In genomic region chr17:38124199-38124598, GRCm38 (mm10) we compare ENCODE assay signal across 25 mouse cellular contexts. TPM values are rescaled to one million over a fixed set of nuclear protein-coding genes. Genes with fewer than 3 reads are reported as not detected.
"Had no signal": no experiment of that assay in that cellular context is flagged by ENCODE, and none has a peak within 500 bp of the region (broad histone marks: within the 10 kb centered on the region; RNA-seq: fewer than 3 reads in every experiment).

No protein-coding gene starts in this region.

RNA-seq across cellular contexts. Expression of gene Olfr132, which starts 10.1 kb away (rescaled TPM):
- polyA plus RNA-seq: heart, embryonic 12.5 days; heart, embryonic 13.5 days; heart, embryonic 14.5 days; heart, embryonic 15.5 days; heart, embryonic 16.5 days; heart, postnatal 0 days; hindbrain, embryonic 10.5 days; hindbrain, embryonic 11.5 days; hindbrain, embryonic 12.5 days; hindbrain, embryonic 13.5 days; hindbrain, embryonic 14.5 days; hindbrain, embryonic 15.5 days; hindbrain, embryonic 16.5 days; hindbrain, postnatal 0 days; inflammation-experienced regulatory T-cells, adult 6 months; intestine, embryonic 14.5 days; intestine, embryonic 15.5 days; intestine, embryonic 16.5 days; intestine, postnatal 0 days; kidney, adult 2 months; kidney, embryonic 14.5 days; kidney, embryonic 15.5 days; kidney, embryonic 16.5 days; kidney, postnatal 0 days; large intestine, adult 2 months had no signal

RNA-seq across cellular contexts. Expression of gene Olfr133, which starts 20.9 kb away (rescaled TPM):
- polyA plus RNA-seq: heart, embryonic 12.5 days; heart, embryonic 13.5 days; heart, embryonic 14.5 days; heart, embryonic 15.5 days; heart, embryonic 16.5 days; heart, postnatal 0 days; hindbrain, embryonic 10.5 days; hindbrain, embryonic 11.5 days; hindbrain, embryonic 12.5 days; hindbrain, embryonic 13.5 days; hindbrain, embryonic 14.5 days; hindbrain, embryonic 15.5 days; hindbrain, embryonic 16.5 days; hindbrain, postnatal 0 days; inflammation-experienced regulatory T-cells, adult 6 months; intestine, embryonic 14.5 days; intestine, embryonic 15.5 days; intestine, embryonic 16.5 days; intestine, postnatal 0 days; kidney, adult 2 months; kidney, embryonic 14.5 days; kidney, embryonic 15.5 days; kidney, embryonic 16.5 days; kidney, postnatal 0 days; large intestine, adult 2 months had no signal

RNA-seq across cellular contexts. Expression of gene Olfr131, which starts 35.7 kb away (rescaled TPM):
- polyA plus RNA-seq: heart, embryonic 12.5 days; heart, embryonic 13.5 days; heart, embryonic 14.5 days; heart, embryonic 15.5 days; heart, embryonic 16.5 days; heart, postnatal 0 days; hindbrain, embryonic 10.5 days; hindbrain, embryonic 11.5 days; hindbrain, embryonic 12.5 days; hindbrain, embryonic 13.5 days; hindbrain, embryonic 14.5 days; hindbrain, embryonic 15.5 days; hindbrain, embryonic 16.5 days; hindbrain, postnatal 0 days; inflammation-experienced regulatory T-cells, adult 6 months; intestine, embryonic 14.5 days; intestine, embryonic 15.5 days; intestine, embryonic 16.5 days; intestine, postnatal 0 days; kidney, adult 2 months; kidney, embryonic 14.5 days; kidney, embryonic 15.5 days; kidney, embryonic 16.5 days; kidney, postnatal 0 days; large intestine, adult 2 months had no signal

RNA-seq across cellular contexts. Expression of gene Olfr134, which starts 47.0 kb away (rescaled TPM):
- polyA plus RNA-seq: heart, embryonic 12.5 days; heart, embryonic 13.5 days; heart, embryonic 14.5 days; heart, embryonic 15.5 days; heart, embryonic 16.5 days; heart, postnatal 0 days; hindbrain, embryonic 10.5 days; hindbrain, embryonic 11.5 days; hindbrain, embryonic 12.5 days; hindbrain, embryonic 13.5 days; hindbrain, embryonic 14.5 days; hindbrain, embryonic 15.5 days; hindbrain, embryonic 16.5 days; hindbrain, postnatal 0 days; inflammation-experienced regulatory T-cells, adult 6 months; intestine, embryonic 14.5 days; intestine, embryonic 15.5 days; intestine, embryonic 16.5 days; intestine, postnatal 0 days; kidney, adult 2 months; kidney, embryonic 14.5 days; kidney, embryonic 15.5 days; kidney, embryonic 16.5 days; kidney, postnatal 0 days; large intestine, adult 2 months had no signal
